Mouse (Mus musculus): ENCODE data around the gene Kcna1. TPM values are rescaled to one million over a fixed set of nuclear protein-coding genes. Genes with fewer than 3 reads are reported as not detected.

Kcna1 gene
- polyA plus RNA-seq, 2 experiments = not detected

- H3K4me2 ChIP-seq (ENCODE audit: low read depth) = no peak overlapping the region
- DNase-seq (ENCODE audit: low read depth in 3 of 3, low spot score in 3 of 3) = no peak
- H3K27ac ChIP-seq = no peak overlapping the region
- 76% methylated on average over 4 of the region's 4 CpGs for WGBS (ENCODE audit: insufficient replicate concordance)
- TF ChIP-seq EP300 (IDR thresholded peaks at IDR 0.05; ENCODE audit: low read depth) = no peak
- no peak for TF ChIP-seq CTCF (IDR thresholded peaks at IDR 0.05; ENCODE audit: low read depth)
- H3K9ac ChIP-seq (replicated peaks) = no peak overlapping the region
- H3K4me1 ChIP-seq (replicated peaks; ENCODE audit: control insufficient read depth in 2 of 2, insufficient read depth in 2 of 2, low read length in 1 of 2) = no peaks in the 10 kb centered on the region
- no peaks in the 10 kb centered on the region for H3K27me3 ChIP-seq (ENCODE audit: control insufficient read depth, insufficient read depth, low read length)
- no peak overlapping the region for H3K4me3 ChIP-seq (ENCODE audit: insufficient read depth in 1 of 2, low read depth in 2 of 2, low read length in 2 of 2)
- no peaks in the 10 kb centered on the region for H3K36me3 ChIP-seq (replicated peaks; ENCODE audit: control insufficient read depth, insufficient read depth, low read depth)
- ATAC-seq (ENCODE audit: insufficient read depth) = no peak
- H3K9me3 ChIP-seq (ENCODE audit: control insufficient read depth, low read length) = no peaks in the 10 kb centered on the region
These were observed 48.4 kb downstream of the Kcna1 start for GRCm38 (mm10) chr6:126597741-126598140.

GRCm38 (mm10) chr6:126595805-126596629 lies 50.2 kb downstream of the Kcna1 start:
- DNase-seq (ENCODE audit: low read depth in 3 of 3, low spot score in 3 of 3) = no peak
- H3K4me1 ChIP-seq (replicated peaks; ENCODE audit: control insufficient read depth in 2 of 2, insufficient read depth in 2 of 2, low read length in 1 of 2) = no peaks in the 10 kb centered on the region
- no peaks in the 10 kb centered on the region for H3K36me3 ChIP-seq (replicated peaks; ENCODE audit: control insufficient read depth, insufficient read depth, low read depth)
- ATAC-seq (ENCODE audit: insufficient read depth) = no peak
- no peak overlapping the region for H3K4me3 ChIP-seq (ENCODE audit: insufficient read depth in 1 of 2, low read depth in 2 of 2, low read length in 2 of 2)
- no peak overlapping the region for H3K9ac ChIP-seq (replicated peaks)
- no peak overlapping the region for H3K27ac ChIP-seq
- 64% methylated on average over 18 of the region's 18 CpGs for WGBS (ENCODE audit: insufficient replicate concordance)
- no peaks in the 10 kb centered on the region for H3K9me3 ChIP-seq (ENCODE audit: control insufficient read depth, low read length)
- no peaks in the 10 kb centered on the region for H3K27me3 ChIP-seq (ENCODE audit: control insufficient read depth, insufficient read depth, low read length)
- H3K4me2 ChIP-seq (ENCODE audit: low read depth) = no peak overlapping the region
- TF ChIP-seq CTCF (IDR thresholded peaks at IDR 0.05; ENCODE audit: low read depth) (no peak), EP300 (IDR thresholded peaks at IDR 0.05; ENCODE audit: low read depth) (no peak)

GRCm38 (mm10) chr6:126595130-126595529 lies 51.1 kb downstream of the Kcna1 start:
- WGBS (ENCODE audit: insufficient replicate concordance) = 42% methylated on average over 5 of the region's 5 CpGs

GRCm38 (mm10) chr6:126594365-126594764 lies 51.8 kb downstream of the Kcna1 start:
- H3K4me3 ChIP-seq (ENCODE audit: insufficient read depth in 1 of 2, low read depth in 2 of 2, low read length in 2 of 2) = no peak overlapping the region
- 71% methylated on average over 8 of the region's 8 CpGs for WGBS (ENCODE audit: insufficient replicate concordance)
- no peak overlapping the region for H3K27ac ChIP-seq
- ATAC-seq (ENCODE audit: insufficient read depth) = no peak
- no peak overlapping the region for H3K9ac ChIP-seq (replicated peaks)
- H3K36me3 ChIP-seq (replicated peaks; ENCODE audit: control insufficient read depth, insufficient read depth, low read depth) = no peaks in the 10 kb centered on the region
- no peaks in the 10 kb centered on the region for H3K27me3 ChIP-seq (ENCODE audit: control insufficient read depth, insufficient read depth, low read length)
- TF ChIP-seq EP300 (IDR thresholded peaks at IDR 0.05; ENCODE audit: low read depth) = no peak
- TF ChIP-seq CTCF (IDR thresholded peaks at IDR 0.05; ENCODE audit: low read depth) = no peak
- no peaks in the 10 kb centered on the region for H3K9me3 ChIP-seq (ENCODE audit: control insufficient read depth, low read length)
- no peaks in the 10 kb centered on the region for H3K4me1 ChIP-seq (replicated peaks; ENCODE audit: control insufficient read depth in 2 of 2, insufficient read depth in 2 of 2, low read length in 1 of 2)
- H3K4me2 ChIP-seq (ENCODE audit: low read depth) = no peak overlapping the region
- no peak for DNase-seq (ENCODE audit: low read depth in 3 of 3, low spot score in 3 of 3)

More at GRCm38 (mm10) chr6:126595130-126595529, 51.1 kb downstream of the Kcna1 start:
- Histone ChIP-seq H3K27ac (no peak overlapping the region), H3K27me3 (ENCODE audit: control insufficient read depth, insufficient read depth, low read length) (no peaks in the 10 kb centered on the region), H3K9ac (replicated peaks) (no peak overlapping the region), H3K4me2 (ENCODE audit: low read depth) (no peak overlapping the region), H3K36me3 (replicated peaks; ENCODE audit: control insufficient read depth, insufficient read depth, low read depth) (no peaks in the 10 kb centered on the region), H3K4me3 (ENCODE audit: insufficient read depth in 1 of 2, low read depth in 2 of 2, low read length in 2 of 2) (no peak overlapping the region), H3K4me1 (replicated peaks; ENCODE audit: control insufficient read depth in 2 of 2, insufficient read depth in 2 of 2, low read length in 1 of 2) (no peaks in the 10 kb centered on the region), H3K9me3 (ENCODE audit: control insufficient read depth, low read length) (no peaks in the 10 kb centered on the region)
- no peak for TF ChIP-seq CTCF (IDR thresholded peaks at IDR 0.05; ENCODE audit: low read depth)
- no peak for TF ChIP-seq EP300 (IDR thresholded peaks at IDR 0.05; ENCODE audit: low read depth)
- ATAC-seq (ENCODE audit: insufficient read depth) = no peak
- DNase-seq (ENCODE audit: low read depth in 3 of 3, low spot score in 3 of 3) = no peak

GRCm38 (mm10) chr6:126593336-126593735 lies 52.8 kb downstream of the Kcna1 start:
- no peak for ATAC-seq (ENCODE audit: insufficient read depth)
- Histone ChIP-seq H3K4me3 (ENCODE audit: insufficient read depth in 1 of 2, low read depth in 2 of 2, low read length in 2 of 2) (no peak overlapping the region), H3K27ac (no peak overlapping the region), H3K4me2 (ENCODE audit: low read depth) (no peak overlapping the region), H3K9me3 (ENCODE audit: control insufficient read depth, low read length) (no peaks in the 10 kb centered on the region), H3K27me3 (ENCODE audit: control insufficient read depth, insufficient read depth, low read length) (no peaks in the 10 kb centered on the region), H3K9ac (replicated peaks) (no peak overlapping the region), H3K4me1 (replicated peaks; ENCODE audit: control insufficient read depth in 2 of 2, insufficient read depth in 2 of 2, low read length in 1 of 2) (no peaks in the 10 kb centered on the region), H3K36me3 (replicated peaks; ENCODE audit: control insufficient read depth, insufficient read depth, low read depth) (no peaks in the 10 kb centered on the region)
- 52% methylated on average over 4 of the region's 4 CpGs for WGBS (ENCODE audit: insufficient replicate concordance)
- TF ChIP-seq EP300 (IDR thresholded peaks at IDR 0.05; ENCODE audit: low read depth) (no peak), CTCF (IDR thresholded peaks at IDR 0.05; ENCODE audit: low read depth) (no peak)
- no peak for DNase-seq (ENCODE audit: low read depth in 3 of 3, low spot score in 3 of 3)

Other genes starting within 250 kb of the Kcna1 start
- 0.02 and 0.03 TPM in 2 replicates for gene Kcna5, start 111.0 kb downstream of the Kcna1 start, polyA plus RNA-seq (2012; rRNA removed)
- gene Kcna5, start 111.0 kb downstream of the Kcna1 start, polyA plus RNA-seq (2014; fragmentation: Nextera tagmentation; extraction: Ambion mirVana) = 0.04 and 0.10 TPM in 2 replicates
- 0.07 and 0.11 TPM in 2 replicates for gene Kcna6, start 94.3 kb upstream of the Kcna1 start, polyA plus RNA-seq (2012; rRNA removed)
- 0.06 and 0.10 TPM in 2 replicates for gene Kcna6, start 94.3 kb upstream of the Kcna1 start, polyA plus RNA-seq (2014; fragmentation: Nextera tagmentation; extraction: Ambion mirVana)
- 54.1 and 63.5 TPM in 2 replicates for gene Ndufa9, start 202.8 kb upstream of the Kcna1 start, polyA plus RNA-seq (2012; rRNA removed)
- 145 and 151 TPM in 2 replicates for gene Ndufa9, start 202.8 kb upstream of the Kcna1 start, polyA plus RNA-seq (2014; fragmentation: Nextera tagmentation; extraction: Ambion mirVana)
- gene Akap3, start 206.7 kb upstream of the Kcna1 start, polyA plus RNA-seq (2012; rRNA removed) = not detected in 2 replicates
- gene Akap3, start 206.7 kb upstream of the Kcna1 start, polyA plus RNA-seq (2014; fragmentation: Nextera tagmentation; extraction: Ambion mirVana) = 0.06 TPM in 1 of 2 replicates, not detected in the other